Mouse (Mus musculus) thymus, adult 2 months (tissue): ENCODE measurements around the gene Cdc42bpg.

Experiments
- CTCF ChIP-seq: fragments of 200-500 bp; IDR thresholded peaks from 2 replicates; pipeline ENCODE4 v1.5.1; 2012; ENCODE audit warnings: mild to moderate bottlenecking, control low read depth, low read length, moderate library complexity, borderline replicate concordance; ENCODE audit not compliant: control insufficient read depth, poor library complexity, insufficient read depth; ENCODE audit errors: extremely low read depth
- POLR2A ChIP-seq: fragments of 200-500 bp; IDR thresholded peaks from 2 replicates; pipeline ENCODE4 v1.6.1; 2012; ENCODE audit warnings: mild to moderate bottlenecking, low read length, control low read depth, moderate library complexity; ENCODE audit not compliant: control insufficient read depth, poor library complexity, insufficient read depth; ENCODE audit errors: extremely low read depth

DNA sequence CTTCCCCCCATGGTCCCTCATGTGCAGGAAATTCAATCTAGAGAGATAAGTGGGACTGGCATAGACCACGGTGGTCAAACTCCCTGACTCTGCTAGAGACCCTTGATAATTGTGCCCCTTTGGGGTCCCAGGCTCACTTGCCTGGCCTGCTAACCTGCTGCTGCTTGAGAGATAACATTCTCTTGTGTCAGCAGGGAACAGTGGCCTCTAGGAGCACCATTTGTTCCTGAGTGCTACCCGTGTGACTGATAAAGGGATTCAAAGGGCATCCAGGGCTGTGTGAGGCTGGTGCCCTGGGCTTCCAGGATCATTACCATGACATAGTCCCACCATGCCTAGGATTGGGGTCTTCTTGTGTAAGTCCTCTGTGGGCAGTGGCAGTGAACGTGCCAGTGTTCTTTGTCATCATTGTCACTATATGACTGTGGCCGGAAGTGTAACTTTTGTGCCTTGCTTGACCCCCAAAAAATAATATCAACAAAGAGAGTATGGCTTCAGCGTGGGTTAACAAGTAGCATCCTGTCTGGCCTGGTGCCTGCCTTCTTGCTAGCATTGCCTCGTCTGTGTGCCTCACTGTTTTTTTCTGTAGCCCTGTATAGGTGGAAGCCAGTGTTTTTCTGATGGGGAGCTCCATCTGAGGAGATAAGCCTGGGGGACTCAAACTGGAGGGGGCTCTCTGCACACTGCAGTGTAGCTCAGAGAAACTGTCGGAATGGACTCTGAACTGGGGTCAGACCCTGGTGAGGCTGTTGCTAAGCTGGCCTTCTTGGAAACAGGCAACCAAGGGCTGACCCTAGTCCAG lies 20.4 kb upstream of the Cdc42bpg start:
- TF ChIP-seq CTCF: no peak
- no peak for TF ChIP-seq POLR2A
